In the genomic region with DNA sequence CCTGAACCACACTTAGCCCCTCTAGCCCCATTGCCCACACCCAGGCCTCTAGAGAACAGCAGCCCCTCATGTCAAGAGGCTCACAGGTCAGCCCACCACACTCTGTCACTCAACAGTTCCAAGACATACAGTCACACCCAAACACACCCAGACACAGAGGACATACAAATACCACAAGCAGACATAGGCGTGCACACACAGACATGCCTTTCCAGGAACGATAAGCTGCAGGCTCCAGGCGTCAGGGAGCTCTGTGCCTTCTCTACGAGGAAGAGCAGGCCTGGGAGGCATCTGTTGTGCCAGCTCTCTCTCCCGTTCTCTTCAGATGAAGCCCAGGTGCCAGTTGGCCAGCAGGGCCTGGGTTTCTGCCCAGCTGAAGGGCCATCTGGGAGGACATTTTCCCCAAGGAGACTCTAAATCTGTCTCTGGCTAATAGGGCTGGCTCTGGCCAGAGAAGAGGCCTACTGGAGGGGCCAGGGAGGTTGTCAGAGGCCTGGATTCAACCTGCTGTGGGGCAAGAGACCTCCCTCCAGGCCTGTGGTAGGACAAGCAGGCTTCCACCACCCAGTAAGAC, we compare ENCODE assay signal across 9 mouse cellular contexts. TPM values are rescaled to one million over a fixed set of nuclear protein-coding genes. Genes with fewer than 3 reads are reported as not detected.
A peak's percentile ranks its signal among the peaks of the same experiment; 100 is the strongest.
DNase-seq lines count a peak whose midpoint lies in the region; ATAC-seq and TF ChIP-seq lines count a peak whose summit lies in the region.
"Had no signal": no experiment of that assay in that cellular context is flagged by ENCODE, and none has a peak within 500 bp of the region (broad histone marks: within the 10 kb centered on the region; RNA-seq: fewer than 3 reads in every experiment).

No protein-coding gene starts in this region.

- intact Hi-C loops in gastrocnemius, adult 2 months (cut with DNase I): loop anchor here (2.0 kb wide), 2 partner anchors 18 to 28 kb away; a partner anchor contains a TSS

- H3K27me3 ChIP-seq in lung, postnatal 0 days (replicated peaks; ENCODE audit: insufficient read depth, low read length): no peaks in the 10 kb centered on the region
- H3K27me3 ChIP-seq in stomach, postnatal 0 days (ENCODE audit: control insufficient read depth, insufficient read depth, low read length): no peaks in the 10 kb centered on the region
- H3K27me3 ChIP-seq in hindbrain, embryonic 14.5 days (ENCODE audit: control insufficient read depth, insufficient read depth, low read length): no peaks in the 10 kb centered on the region

- H3K9me3 ChIP-seq in lung, postnatal 0 days (ENCODE audit: low read length): no peaks in the 10 kb centered on the region
- H3K9me3 ChIP-seq in stomach, postnatal 0 days (ENCODE audit: control insufficient read depth, low read length): no peaks in the 10 kb centered on the region
- H3K9me3 ChIP-seq in hindbrain, embryonic 14.5 days (ENCODE audit: control insufficient read depth, low read length): no peaks in the 10 kb centered on the region

- no peak overlapping the region for H3K9ac ChIP-seq in lung, postnatal 0 days (replicated peaks; ENCODE audit: low read depth)
- peak overlapping the region; percentile 47 for H3K9ac ChIP-seq in stomach, postnatal 0 days (ENCODE audit: low read length)
- no peak overlapping the region for H3K9ac ChIP-seq in hindbrain, embryonic 14.5 days

- no peak for TF ChIP-seq EP300 in lung, postnatal 0 days (IDR thresholded peaks at IDR 0.05)
- TF ChIP-seq EP300 in stomach, postnatal 0 days (optimal IDR thresholded peaks at IDR 0.05): no peak

- TF ChIP-seq CTCF in lung, postnatal 0 days (IDR thresholded peaks at IDR 0.05): no peak
- TF ChIP-seq CTCF in gastrocnemius, adult 2 months (IDR thresholded peaks at IDR 0.05): no peak
- TF ChIP-seq CTCF in stomach, postnatal 0 days (IDR thresholded peaks at IDR 0.05; ENCODE audit: low read depth): no peak

- 48% methylated on average over 5 of the region's 5 CpGs for WGBS in lung, postnatal 0 days
- 53% methylated on average over 5 of the region's 5 CpGs for WGBS in stomach, postnatal 0 days
- 80% methylated on average over 5 of the region's 5 CpGs for WGBS in hindbrain, embryonic 14.5 days

- peak; percentile 48 for DNase-seq in lung, postnatal 0 days (ENCODE audit: low spot score)
- no peak for DNase-seq in lung, postnatal 36 days
- peak; percentile 93 for DNase-seq in gastrocnemius, adult 2 months
- DNase-seq in heart, postnatal 4 days: peak; percentile 76
- peak; percentile 57 for DNase-seq in stomach, postnatal 0 days (ENCODE audit: low spot score)
- no peak for DNase-seq in embryo, embryonic 9.5 days (ENCODE audit: extremely low spot score)
- no peak for DNase-seq in hindbrain, embryonic 14.5 days (ENCODE audit: low spot score)
- no peak for DNase-seq in testis, postnatal 10 days (ENCODE audit: low spot score)

- no peak overlapping the region for H3K4me2 ChIP-seq in lung, postnatal 0 days (replicated peaks; ENCODE audit: low read depth, low read length)
- no peak overlapping the region for H3K4me2 ChIP-seq in stomach, postnatal 0 days (replicated peaks; ENCODE audit: low read depth)
- H3K4me2 ChIP-seq in hindbrain, embryonic 14.5 days (replicated peaks): no peak overlapping the region

- peaks cover 12% of the 10 kb centered on the region for H3K4me1 ChIP-seq in lung, postnatal 0 days (ENCODE audit: insufficient read depth, low read depth, low read length)
- no peaks in the 10 kb centered on the region for H3K4me1 ChIP-seq in stomach, postnatal 0 days (replicated peaks; ENCODE audit: control insufficient read depth, insufficient read depth)
- no peaks in the 10 kb centered on the region for H3K4me1 ChIP-seq in hindbrain, embryonic 14.5 days (replicated peaks; ENCODE audit: control insufficient read depth, insufficient read depth, low read length)

- ATAC-seq in lung, postnatal 0 days: peak; percentile 47
- ATAC-seq in stomach, postnatal 0 days (ENCODE audit: low FRiP score, low TSS enrichment): peak; percentile 59
- no peak for ATAC-seq in hindbrain, embryonic 14.5 days (ENCODE audit: low FRiP score)

- no peaks in the 10 kb centered on the region for H3K36me3 ChIP-seq in lung, postnatal 0 days (ENCODE audit: insufficient read depth, low read length)
- no peaks in the 10 kb centered on the region for H3K36me3 ChIP-seq in stomach, postnatal 0 days (ENCODE audit: control insufficient read depth, insufficient read depth, low read length)
- H3K36me3 ChIP-seq in hindbrain, embryonic 14.5 days (replicated peaks; ENCODE audit: control insufficient read depth, insufficient read depth): no peaks in the 10 kb centered on the region

- no peak overlapping the region for H3K4me3 ChIP-seq in lung, postnatal 0 days (ENCODE audit: low read depth, low read length)
- peak overlapping the region; percentile 52 for H3K4me3 ChIP-seq in gastrocnemius, adult 2 months
- H3K4me3 ChIP-seq in stomach, postnatal 0 days (ENCODE audit: low read depth, low read length): no peak overlapping the region
- no peak overlapping the region for H3K4me3 ChIP-seq in hindbrain, embryonic 14.5 days (replicated peaks; ENCODE audit: low read length)

- H3K27ac ChIP-seq in lung, postnatal 0 days (ENCODE audit: low read length): peak overlapping the region; percentile 81
- H3K27ac ChIP-seq in gastrocnemius, adult 2 months: peak overlapping the region; percentile 83
- H3K27ac ChIP-seq in stomach, postnatal 0 days (replicated peaks): peak overlapping the region; percentile 82
- no peak overlapping the region for H3K27ac ChIP-seq in hindbrain, embryonic 14.5 days

RNA-seq across cellular contexts. Expression of a gene that starts 9.4 kb away (rescaled TPM):
- 0.61 and 0.76 TPM in 2 replicates for polyA plus RNA-seq in lung, postnatal 0 days (2015; fragmentation: Nextera tagmentation; extraction: Ambion mirVana)
- under 1 TPM in 1 of 2 experiments, not detected in 1; 0.33 TPM for total RNA-seq in gastrocnemius, adult 2 months (2021)
- total RNA-seq in heart, postnatal 4 days (2021): 1 to 10 TPM; 1.7 to 1.8 TPM
- polyA plus RNA-seq in stomach, postnatal 0 days (2015; fragmentation: Nextera tagmentation; extraction: Ambion mirVana): 3.5 and 5.8 TPM in 2 replicates
- 0.27 and 0.32 TPM in 2 replicates for polyA plus RNA-seq in hindbrain, embryonic 14.5 days (2014; fragmentation: Nextera tagmentation; extraction: Ambion mirVana)

RNA-seq across cellular contexts. Expression of a gene that starts 28.5 kb away (rescaled TPM):
- 209 and 215 TPM in 2 replicates for polyA plus RNA-seq in lung, postnatal 0 days (2015; fragmentation: Nextera tagmentation; extraction: Ambion mirVana)
- 10 to 100 TPM; 21.7 to 22.1 TPM for total RNA-seq in gastrocnemius, adult 2 months (2021)
- total RNA-seq in heart, postnatal 4 days (2021): 10 to 100 TPM; 76.5 to 82.6 TPM
- 113 and 115 TPM in 2 replicates for polyA plus RNA-seq in stomach, postnatal 0 days (2015; fragmentation: Nextera tagmentation; extraction: Ambion mirVana)
- polyA plus RNA-seq in hindbrain, embryonic 14.5 days (2014; fragmentation: Nextera tagmentation; extraction: Ambion mirVana): 248 and 261 TPM in 2 replicates

RNA-seq across cellular contexts. Expression of a gene that starts 29.4 kb away (rescaled TPM):
- polyA plus RNA-seq in lung, postnatal 0 days (2015; fragmentation: Nextera tagmentation; extraction: Ambion mirVana): 75.4 and 83.4 TPM in 2 replicates
- 1 to 10 TPM; 2.8 to 4.1 TPM for total RNA-seq in gastrocnemius, adult 2 months (2021)
- 10 to 100 TPM; 43.7 to 45.7 TPM for total RNA-seq in heart, postnatal 4 days (2021)
- polyA plus RNA-seq in stomach, postnatal 0 days (2015; fragmentation: Nextera tagmentation; extraction: Ambion mirVana): 86.1 and 94.0 TPM in 2 replicates
- polyA plus RNA-seq in hindbrain, embryonic 14.5 days (2014; fragmentation: Nextera tagmentation; extraction: Ambion mirVana): 28.5 and 29.8 TPM in 2 replicates

RNA-seq across cellular contexts. Expression of a gene that starts 29.9 kb away (rescaled TPM):
- not detected in 2 replicates for polyA plus RNA-seq in lung, postnatal 0 days (2015; fragmentation: Nextera tagmentation; extraction: Ambion mirVana)
- total RNA-seq in gastrocnemius, adult 2 months (2021): 100 to 1,000 TPM; 188 to 418 TPM
- total RNA-seq in heart, postnatal 4 days (2021): under 1 TPM in 1 of 2 experiments, not detected in 1; 0.83 TPM
- polyA plus RNA-seq in stomach, postnatal 0 days (2015; fragmentation: Nextera tagmentation; extraction: Ambion mirVana): not detected in 2 replicates
- polyA plus RNA-seq in hindbrain, embryonic 14.5 days (2014; fragmentation: Nextera tagmentation; extraction: Ambion mirVana): 0.29 TPM in 1 of 2 replicates, not detected in the other
- polyA plus RNA-seq: large intestine, adult 2 months had no signal

RNA-seq across cellular contexts. Expression of a gene that starts 36.6 kb away (rescaled TPM):
- polyA plus RNA-seq in lung, postnatal 0 days (2015; fragmentation: Nextera tagmentation; extraction: Ambion mirVana): 60.6 and 67.7 TPM in 2 replicates
- 100 to 1,000 TPM; 120 to 177 TPM for total RNA-seq in gastrocnemius, adult 2 months (2021)
- 100 to 1,000 TPM; 229 to 250 TPM for total RNA-seq in heart, postnatal 4 days (2021)
- 133 and 134 TPM in 2 replicates for polyA plus RNA-seq in stomach, postnatal 0 days (2015; fragmentation: Nextera tagmentation; extraction: Ambion mirVana)
- 131 and 132 TPM in 2 replicates for polyA plus RNA-seq in hindbrain, embryonic 14.5 days (2014; fragmentation: Nextera tagmentation; extraction: Ambion mirVana)

Comparison
In these comparisons a context has a peak if more than half of its experiments do, and no peak if none do; other contexts are left out.
1. DNase-seq: peak in lung, postnatal 0 days (single experiment), gastrocnemius, adult 2 months (single experiment), heart, postnatal 4 days (single experiment) and stomach, postnatal 0 days (single experiment); none in lung, postnatal 36 days (single experiment), embryo, embryonic 9.5 days (single experiment), hindbrain, embryonic 14.5 days (single experiment) and testis, postnatal 10 days (single experiment).